Mouse (Mus musculus) inflammation-experienced regulatory T-cells, adult 16 weeks (primary cell): ENCODE measurements around the gene Gm10401. TPM values are rescaled to one million over a fixed set of nuclear protein-coding genes. Genes with fewer than 3 reads are reported as not detected.

Experiments used
- polyA plus RNA-seq: library from polyadenylated mRNA; unstranded; fragments of 100-300 nt; shearing (Covaris generic); gene quantifications from one replicate; pipeline ENCODE4 v1.2.1, GENCODE M21; 2017

The Gm10401 gene
- polyA plus RNA-seq, result 2.6 TPM

DNA sequence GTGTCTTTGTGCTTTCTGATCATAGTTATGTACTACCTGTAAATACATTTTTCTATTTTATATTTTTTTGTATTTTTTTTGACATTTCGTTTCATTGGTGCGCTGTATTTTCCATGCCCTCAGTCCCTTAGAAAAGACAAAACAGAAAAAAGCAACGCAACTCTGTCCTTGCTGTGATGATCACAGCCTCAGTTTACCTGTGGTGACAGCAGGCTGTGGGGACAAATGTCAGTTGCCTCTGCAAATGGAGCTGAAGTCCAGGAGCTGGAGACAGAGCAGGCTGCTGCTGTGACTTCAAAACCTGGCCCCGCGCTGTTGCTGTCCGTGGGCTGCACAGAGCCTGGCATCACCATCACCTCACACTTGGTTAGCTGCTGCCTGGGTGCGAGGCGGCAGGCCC, at the start of gene Gm10401:
TSS of gene Gm10401 (minus strand) at position 101 of the 400 bp plus-strand sequence.

DNA sequence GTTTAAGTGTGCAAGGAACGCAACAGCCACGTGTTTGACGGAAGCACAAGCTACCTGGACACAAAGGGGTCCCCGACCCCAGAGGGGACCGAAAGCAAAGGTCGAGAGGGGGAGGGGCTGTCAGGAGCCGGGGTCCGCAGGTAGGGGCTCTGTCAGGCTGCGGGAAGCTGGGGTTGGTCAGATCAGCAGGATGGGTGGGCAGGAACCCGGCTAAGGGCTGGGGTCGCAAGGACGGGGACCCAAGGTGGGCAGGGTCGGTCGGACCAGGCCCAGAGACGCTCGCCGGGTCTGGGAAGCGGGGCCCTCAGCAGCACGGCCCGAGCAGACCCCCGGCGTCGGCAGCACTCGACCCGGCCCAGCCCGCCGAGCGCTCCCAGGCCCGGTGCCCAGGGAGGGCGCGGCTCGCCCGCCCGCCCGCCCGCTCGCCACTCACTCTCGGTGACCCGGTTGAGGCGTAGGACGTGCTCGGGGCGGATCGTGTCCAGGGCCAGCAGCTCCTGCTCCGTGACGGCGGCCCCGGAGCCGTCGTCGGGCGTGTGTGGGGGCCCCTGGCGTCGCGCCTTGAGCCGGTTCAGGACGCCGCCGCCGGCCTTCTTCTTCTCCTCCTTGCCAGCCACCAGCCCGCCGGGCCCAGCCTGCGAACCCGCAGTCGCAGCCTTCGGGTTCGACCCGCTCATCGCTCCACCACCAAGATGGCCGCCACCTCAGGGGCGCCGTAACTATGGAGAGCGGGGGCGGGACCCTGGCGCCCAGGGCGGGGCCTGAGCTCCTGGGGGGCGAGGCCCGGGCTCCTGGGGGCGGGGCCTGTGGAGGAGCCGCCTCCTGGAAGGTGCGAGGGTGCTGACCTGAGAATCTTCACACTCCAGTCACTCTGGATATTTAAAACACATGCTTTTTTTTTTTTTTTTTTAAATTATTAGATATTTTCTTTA, 36.4 kb upstream of the Gm10401 start, which contains the start of gene Unc119b:
TSS of gene Unc119b (minus strand) at position 742 of the 932 bp plus-strand sequence.

DNA sequence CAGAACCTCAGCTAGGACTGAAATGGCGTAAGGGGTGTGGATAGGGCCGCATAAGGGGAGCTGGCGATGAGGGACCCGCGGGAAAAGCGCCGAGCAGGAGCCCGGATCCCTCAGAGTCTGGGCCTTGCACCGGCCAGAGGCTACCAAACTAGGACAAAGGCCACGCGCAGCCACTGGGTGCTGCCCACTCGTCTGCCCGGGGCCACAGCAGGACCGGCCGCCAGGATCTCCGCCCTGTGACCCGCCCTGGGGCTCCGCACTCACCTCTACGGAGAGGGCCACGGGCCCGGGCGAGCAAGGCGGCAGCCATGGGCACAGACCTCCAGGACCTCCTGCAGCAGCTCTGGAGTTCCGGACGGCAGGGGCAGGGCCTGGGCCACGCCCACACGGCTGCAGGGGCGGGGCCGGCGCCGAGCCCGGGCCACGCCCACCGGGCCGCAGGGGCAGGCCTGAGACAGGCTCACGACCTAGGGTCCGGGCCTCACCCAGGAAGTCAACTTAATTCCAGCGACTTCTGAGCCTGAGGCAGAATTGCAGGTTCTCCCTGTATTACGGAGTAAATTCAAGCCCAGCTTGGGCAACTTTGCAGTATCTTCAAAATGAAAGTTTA, 21.0 kb upstream of the Gm10401 start, which contains the start of gene Acads:
TSS of gene Acads (minus strand) at position 386 of the 610 bp plus-strand sequence.

Other genes starting within 250 kb of the Gm10401 start
- gene 4930519G04Rik, start 244.6 kb downstream of the Gm10401 start, polyA plus RNA-seq, result not detected
- not detected for gene Gm9936, start 239.6 kb downstream of the Gm10401 start, polyA plus RNA-seq
- gene Oasl2, start 201.4 kb downstream of the Gm10401 start, polyA plus RNA-seq, result 12.2 TPM
- gene Oasl1, start 175.1 kb downstream of the Gm10401 start, polyA plus RNA-seq, result 5.3 TPM
- 65.2 TPM for gene 2210016L21Rik, start 156.1 kb downstream of the Gm10401 start, polyA plus RNA-seq
- gene Hnf1a, start 127.2 kb downstream of the Gm10401 start, polyA plus RNA-seq, result not detected
- 3.0 TPM for gene Sppl3, start 87.2 kb downstream of the Gm10401 start, polyA plus RNA-seq
- 41.4 TPM for gene Acads, start 21.1 kb upstream of the Gm10401 start, polyA plus RNA-seq
- gene Unc119b, start 36.7 kb upstream of the Gm10401 start, polyA plus RNA-seq, result 56.8 TPM
- 67.1 TPM for gene Mlec, start 59.9 kb upstream of the Gm10401 start, polyA plus RNA-seq
- not detected for gene Cabp1, start 96.1 kb upstream of the Gm10401 start, polyA plus RNA-seq
- 121 TPM for gene Pop5, start 137.5 kb upstream of the Gm10401 start, polyA plus RNA-seq
- gene Rnf10, start 174.6 kb upstream of the Gm10401 start, polyA plus RNA-seq, result 30.9 TPM
- 52.8 TPM for gene Coq5, start 181.4 kb upstream of the Gm10401 start, polyA plus RNA-seq
- 588 TPM for gene Dynll1, start 202.7 kb upstream of the Gm10401 start, polyA plus RNA-seq
- 13.5 TPM for gene Srsf9, start 228.9 kb upstream of the Gm10401 start, polyA plus RNA-seq
- gene Gatc, start 242.9 kb upstream of the Gm10401 start, polyA plus RNA-seq, result 22.3 TPM
- gene Triap1, start 242.9 kb upstream of the Gm10401 start, polyA plus RNA-seq, result 57.2 TPM